Mouse (Mus musculus): ENCODE measurements around the gene Il17c. TPM values are rescaled to one million over a fixed set of nuclear protein-coding genes. Genes with fewer than 3 reads are reported as not detected.

Il17c gene
- total and polyA plus RNA-seq, 3 experiments = not detected

DNA sequence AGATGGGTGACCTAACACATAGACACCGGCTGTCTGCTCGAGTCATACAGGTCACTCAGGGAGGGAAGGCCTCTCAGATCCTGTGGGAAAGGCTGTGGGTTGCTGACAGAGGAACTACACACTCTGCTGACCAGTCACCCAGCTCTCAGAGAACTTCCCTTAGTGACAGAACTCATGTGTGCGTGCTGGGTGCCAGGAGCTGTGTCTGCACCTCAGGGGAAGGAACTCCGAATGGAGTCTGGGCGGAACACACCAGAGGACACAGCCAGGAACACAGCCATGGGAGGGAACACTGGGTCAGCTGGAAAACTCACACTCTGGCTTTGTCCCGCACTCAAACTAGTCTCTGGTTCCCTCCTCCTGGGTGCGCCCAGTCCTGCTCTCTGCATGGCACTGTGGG, 14.1 kb upstream of the Il17c start:
- H3K9ac ChIP-seq (ENCODE audit: low read depth, low read length) = no peak overlapping the region
- H3K36me3 ChIP-seq (ENCODE audit: control insufficient read depth, insufficient read depth, low read length) = no peaks in the 10 kb centered on the region
- H3K4me3 ChIP-seq = no peak overlapping the region
- H3K27me3 ChIP-seq (ENCODE audit: control insufficient read depth, insufficient read depth, low read length) = no peaks in the 10 kb centered on the region
- WGBS = 83% methylated on average over 7 of the region's 7 CpGs
- no peak overlapping the region for H3K27ac ChIP-seq
- no peak for DNase-seq
- intact Hi-C loops (cut with DNase I) = no loop called here
- H3K4me1 ChIP-seq (ENCODE audit: control insufficient read depth, insufficient read depth, low read length) = no peaks in the 10 kb centered on the region
- no peaks in the 10 kb centered on the region for H3K79me2 ChIP-seq (replicated peaks; ENCODE audit: control insufficient read depth, insufficient read depth, low read length)
- TF ChIP-seq CTCF (IDR thresholded peaks at IDR 0.05) (no peak), EP300 (IDR thresholded peaks at IDR 0.05; ENCODE audit: insufficient read depth, low read depth, low read length) (no peak), POLR2A (IDR thresholded peaks at IDR 0.05; ENCODE audit: insufficient read depth, low read depth, low read length) (no peak)

DNA sequence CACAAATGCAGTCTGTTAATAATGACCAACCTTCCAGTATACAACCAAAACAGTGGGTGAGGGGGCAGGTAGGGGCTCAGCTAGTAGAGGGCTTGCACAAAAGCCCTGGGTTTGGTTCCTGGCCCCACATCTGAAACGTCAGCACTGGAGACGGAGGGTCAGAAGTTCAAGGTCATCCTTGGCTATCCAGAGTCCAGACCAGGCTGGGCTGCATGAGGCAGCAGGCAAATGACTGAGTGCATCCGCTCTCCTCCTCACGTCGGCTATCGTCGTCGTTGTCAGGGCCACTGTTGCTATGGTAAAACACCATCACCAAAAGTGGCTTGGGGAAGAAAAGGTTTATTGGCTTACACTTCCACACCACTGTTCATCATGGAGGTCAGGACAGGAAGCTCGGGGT, 7.5 kb upstream of the Il17c start:
- H3K27me3 ChIP-seq (ENCODE audit: control insufficient read depth, insufficient read depth, low read length) = no peaks in the 10 kb centered on the region
- 79% methylated on average over 9 of the region's 9 CpGs for WGBS

DNA sequence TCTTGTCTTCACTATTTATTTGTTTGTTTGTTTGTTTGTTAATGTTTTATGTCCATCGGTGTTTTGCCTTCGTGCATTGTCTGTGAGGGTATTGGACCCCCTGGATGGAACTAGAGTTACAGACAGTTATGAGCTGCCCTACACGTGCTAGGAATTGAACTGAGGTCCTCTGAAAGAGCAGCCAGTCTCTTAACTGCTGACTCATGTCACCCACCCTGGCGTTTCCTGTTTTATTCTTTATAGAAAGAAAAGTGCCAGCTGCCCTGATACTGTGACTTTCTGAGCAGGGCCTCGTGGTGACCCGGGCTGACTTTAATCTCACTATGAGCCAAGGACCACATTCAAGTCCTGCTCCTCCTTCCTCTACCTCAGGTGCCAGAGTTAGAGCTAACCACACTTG, 6.3 kb upstream of the Il17c start:
- Histone ChIP-seq H3K9ac (ENCODE audit: low read depth, low read length) (no peak overlapping the region), H3K4me1 (ENCODE audit: control insufficient read depth, insufficient read depth, low read length) (no peaks in the 10 kb centered on the region), H3K79me2 (replicated peaks; ENCODE audit: control insufficient read depth, insufficient read depth, low read length) (no peaks in the 10 kb centered on the region), H3K36me3 (ENCODE audit: control insufficient read depth, insufficient read depth, low read length) (no peaks in the 10 kb centered on the region), H3K27me3 (ENCODE audit: control insufficient read depth, insufficient read depth, low read length) (no peaks in the 10 kb centered on the region), H3K27ac (no peak overlapping the region), H3K4me3 (no peak overlapping the region)
- DNase-seq = no peak
- WGBS = 65% methylated on average over 6 of the region's 6 CpGs
- TF ChIP-seq CTCF (IDR thresholded peaks at IDR 0.05) (no peak), EP300 (IDR thresholded peaks at IDR 0.05; ENCODE audit: insufficient read depth, low read depth, low read length) (no peak), POLR2A (IDR thresholded peaks at IDR 0.05; ENCODE audit: insufficient read depth, low read depth, low read length) (no peak)
- intact Hi-C loops (cut with DNase I) = no loop called here

More for the DNA sequence above, 7.5 kb upstream of the Il17c start:
- H3K9ac ChIP-seq (ENCODE audit: low read depth, low read length) = no peak overlapping the region
- no peaks in the 10 kb centered on the region for H3K4me1 ChIP-seq (ENCODE audit: control insufficient read depth, insufficient read depth, low read length)
- no peaks in the 10 kb centered on the region for H3K36me3 ChIP-seq (ENCODE audit: control insufficient read depth, insufficient read depth, low read length)
- intact Hi-C loops (cut with DNase I) = no loop called here
- TF ChIP-seq CTCF (IDR thresholded peaks at IDR 0.05) (no peak), POLR2A (IDR thresholded peaks at IDR 0.05; ENCODE audit: insufficient read depth, low read depth, low read length) (no peak)
- no peaks in the 10 kb centered on the region for H3K79me2 ChIP-seq (replicated peaks; ENCODE audit: control insufficient read depth, insufficient read depth, low read length)
- H3K4me3 ChIP-seq = no peak overlapping the region
- H3K27ac ChIP-seq = no peak overlapping the region
- no peak for DNase-seq

DNA sequence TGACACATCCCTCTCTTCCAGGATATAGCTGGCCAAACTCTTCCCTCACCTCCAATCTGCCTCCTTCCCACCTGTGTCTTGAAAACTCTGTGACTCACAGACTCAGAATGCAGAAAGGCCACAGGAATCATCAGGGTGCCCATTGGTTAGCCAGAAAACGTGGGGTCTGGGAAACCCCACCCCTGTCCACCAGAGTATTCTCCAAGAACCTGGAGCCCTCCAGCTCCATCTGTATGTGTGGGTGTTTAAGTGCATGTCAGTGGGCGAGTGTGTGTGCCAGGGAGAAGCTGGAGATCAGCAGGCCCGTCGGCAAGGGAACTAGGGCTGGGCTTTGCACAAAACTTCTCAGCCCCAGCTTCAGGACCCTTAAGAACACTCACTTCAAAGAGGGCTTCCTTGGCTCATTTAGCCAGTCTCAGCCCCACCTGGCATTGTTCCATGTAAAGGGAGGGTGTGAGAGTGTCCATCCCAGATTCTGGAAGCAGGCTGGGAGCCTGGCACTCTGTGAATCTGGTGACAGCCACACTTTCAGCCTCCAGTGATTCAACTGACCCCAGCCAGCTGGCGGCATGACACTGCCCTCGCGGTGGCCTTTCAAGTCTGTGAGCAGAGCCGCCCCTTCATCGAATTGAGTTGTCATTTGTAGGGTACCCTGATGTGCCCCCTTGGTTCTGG, 1.8 kb upstream of the Il17c start:
- no peak for DNase-seq
- peaks cover 2% of the 10 kb centered on the region for H3K4me1 ChIP-seq (ENCODE audit: control insufficient read depth, insufficient read depth, low read length)
- no peaks in the 10 kb centered on the region for H3K36me3 ChIP-seq (ENCODE audit: control insufficient read depth, insufficient read depth, low read length)
- no peaks in the 10 kb centered on the region for H3K27me3 ChIP-seq (ENCODE audit: control insufficient read depth, insufficient read depth, low read length)
- 49% methylated on average over 9 of the region's 9 CpGs for WGBS
- TF ChIP-seq POLR2A (IDR thresholded peaks at IDR 0.05; ENCODE audit: insufficient read depth, low read depth, low read length) (no peak), CTCF (IDR thresholded peaks at IDR 0.05) (no peak), EP300 (IDR thresholded peaks at IDR 0.05; ENCODE audit: insufficient read depth, low read depth, low read length) (no peak)
- no peaks in the 10 kb centered on the region for H3K79me2 ChIP-seq (replicated peaks; ENCODE audit: control insufficient read depth, insufficient read depth, low read length)
- H3K9ac ChIP-seq (ENCODE audit: low read depth, low read length) = no peak overlapping the region
- no peak overlapping the region for H3K27ac ChIP-seq
- no peak overlapping the region for H3K4me3 ChIP-seq
- intact Hi-C loops (cut with DNase I) = no loop called here

DNA sequence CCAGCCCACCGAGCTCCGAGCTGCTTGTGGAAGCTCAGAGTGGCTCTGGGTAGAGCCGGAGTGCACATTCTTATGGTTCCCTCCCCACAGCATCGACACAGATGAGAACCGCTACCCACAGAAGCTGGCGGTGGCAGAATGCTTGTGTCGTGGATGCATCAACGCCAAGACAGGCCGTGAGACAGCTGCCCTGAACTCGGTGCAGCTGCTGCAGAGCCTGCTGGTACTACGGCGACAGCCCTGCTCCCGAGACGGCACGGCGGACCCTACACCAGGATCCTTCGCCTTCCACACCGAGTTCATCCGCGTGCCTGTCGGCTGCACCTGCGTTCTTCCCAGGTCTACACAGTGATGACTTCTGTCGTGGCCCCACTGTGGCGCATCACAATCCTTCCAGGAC, 1.4 kb downstream of the Il17c start:
- H3K4me1 ChIP-seq (ENCODE audit: control insufficient read depth, insufficient read depth, low read length) = peaks cover 2% of the 10 kb centered on the region
- TF ChIP-seq CTCF (IDR thresholded peaks at IDR 0.05) = no peak
- TF ChIP-seq POLR2A (IDR thresholded peaks at IDR 0.05; ENCODE audit: insufficient read depth, low read depth, low read length) = no peak
- TF ChIP-seq EP300 (IDR thresholded peaks at IDR 0.05; ENCODE audit: insufficient read depth, low read depth, low read length) = no peak
- no peak overlapping the region for H3K4me3 ChIP-seq
- H3K27me3 ChIP-seq (ENCODE audit: control insufficient read depth, insufficient read depth, low read length) = no peaks in the 10 kb centered on the region
- no peak overlapping the region for H3K9ac ChIP-seq (ENCODE audit: low read depth, low read length)
- H3K79me2 ChIP-seq (replicated peaks; ENCODE audit: control insufficient read depth, insufficient read depth, low read length) = no peaks in the 10 kb centered on the region
- no peaks in the 10 kb centered on the region for H3K36me3 ChIP-seq (ENCODE audit: control insufficient read depth, insufficient read depth, low read length)
- intact Hi-C loops (cut with DNase I) = no loop called here
- WGBS = 86% methylated on average over 24 of the region's 24 CpGs
- H3K27ac ChIP-seq = no peak overlapping the region; the same call in 1 of the 2 replicates
- no peak for DNase-seq

DNA sequence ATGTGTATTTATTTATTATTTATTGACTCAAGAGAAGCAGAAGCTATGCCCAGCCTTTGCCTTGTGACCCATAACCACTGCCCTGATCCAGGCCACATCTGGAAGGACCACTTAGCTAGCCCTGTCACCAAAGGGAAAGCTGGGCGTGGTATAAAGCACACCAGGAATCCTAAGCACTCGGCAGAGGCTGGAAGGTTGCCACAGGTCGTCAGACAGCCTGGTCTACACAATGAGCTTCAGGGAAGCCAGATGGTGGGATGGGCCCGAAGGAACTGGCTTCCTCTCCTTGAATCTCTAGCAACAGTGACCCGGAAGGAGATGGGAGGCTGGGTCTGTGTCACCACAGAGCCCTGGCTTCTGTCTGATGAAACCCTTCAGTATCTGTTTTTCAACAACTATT, 1.8 kb downstream of the Il17c start:
- Histone ChIP-seq H3K36me3 (ENCODE audit: control insufficient read depth, insufficient read depth, low read length) (no peaks in the 10 kb centered on the region), H3K27me3 (ENCODE audit: control insufficient read depth, insufficient read depth, low read length) (no peaks in the 10 kb centered on the region), H3K79me2 (replicated peaks; ENCODE audit: control insufficient read depth, insufficient read depth, low read length) (no peaks in the 10 kb centered on the region), H3K27ac (peak overlapping the region; percentile 28), H3K9ac (ENCODE audit: low read depth, low read length) (no peak overlapping the region), H3K4me3 (no peak overlapping the region), H3K4me1 (ENCODE audit: control insufficient read depth, insufficient read depth, low read length) (peaks cover 2% of the 10 kb centered on the region)
- intact Hi-C loops (cut with DNase I) = no loop called here
- WGBS = 16% methylated on average over 5 of the region's 5 CpGs
- DNase-seq = peak; percentile 63 to 71
- TF ChIP-seq CTCF (IDR thresholded peaks at IDR 0.05) (no peak), POLR2A (IDR thresholded peaks at IDR 0.05; ENCODE audit: insufficient read depth, low read depth, low read length) (0 out of 2 replicates have a peak, but pooled peaks have one; percentile 15)

Data from heart, adult 2 months (tissue).